Mouse (Mus musculus) midbrain, postnatal 0 days (tissue): Measurements from ENCODE around the gene Ptrh2. TPM values are rescaled to one million over a fixed set of nuclear protein-coding genes. Genes with fewer than 3 reads are reported as not detected.

ENCODE experiments used
- ATAC-seq: fragments of 200-750 bp; cut with Nextera tagmentation; 2 replicates; pipeline ENCODE4 v1.8.0; 2017; ENCODE audit warnings: moderate number of reproducible peaks, mild to moderate bottlenecking, moderate TSS enrichment, moderate library complexity; ENCODE audit not compliant: low FRiP score
- DNase-seq: peaks from one replicate; pipeline ENCODE4 v3.0.0-alpha.2; 2015; ENCODE audit warnings: low spot score
- H3K27ac ChIP-seq: fragments of 300-500 bp; sonication (generic); 2 replicates; pipeline ENCODE4 v1.5.1; 2014; ENCODE audit warnings: low read depth, mild to moderate bottlenecking, low read length, mixed read lengths
- H3K27me3 ChIP-seq: fragments of 300-500 bp; sonication (generic); 2 replicates; pipeline ENCODE4 v1.6.1; 2014; ENCODE audit warnings: low read length, control low read depth, mixed read lengths; ENCODE audit not compliant: insufficient read depth
- H3K36me3 ChIP-seq: fragments of 300-500 bp; sonication (generic); 2 replicates; pipeline ENCODE4 v1.6.1; 2014; ENCODE audit warnings: low read length, control low read depth, mixed read lengths; ENCODE audit not compliant: insufficient read depth
- H3K4me1 ChIP-seq: fragments of 300-500 bp; sonication (generic); 2 replicates; pipeline ENCODE4 v1.6.1; 2014; ENCODE audit warnings: mild to moderate bottlenecking, control low read depth, antibody characterized with exemption, low read length, mixed read lengths; ENCODE audit not compliant: insufficient read depth
- H3K4me2 ChIP-seq: fragments of 300-500 bp; sonication (generic); 2 replicates; pipeline ENCODE4 v1.6.1; 2014; ENCODE audit warnings: low read depth, mild to moderate bottlenecking, low read length, mixed read lengths; ENCODE audit not compliant: poor library complexity, severe bottlenecking
- H3K4me3 ChIP-seq: fragments of 300-500 bp; sonication (generic); 2 replicates; pipeline ENCODE4 v1.5.1; 2014; ENCODE audit warnings: low read depth, mild to moderate bottlenecking, low read length, moderate library complexity
- H3K9ac ChIP-seq: fragments of 300-500 bp; sonication (generic); replicated peaks from 2 replicates; pipeline ENCODE4 v1.6.1; 2014; ENCODE audit warnings: mild to moderate bottlenecking, low read length, moderate library complexity, mixed read lengths; ENCODE audit not compliant: poor library complexity, severe bottlenecking
- H3K9me3 ChIP-seq: fragments of 300-500 bp; sonication (generic); 2 replicates; pipeline ENCODE4 v1.6.1; 2016; ENCODE audit warnings: low read length, control low read depth
- CTCF ChIP-seq: IDR thresholded peaks from 2 replicates; pipeline ENCODE4 v1.5.1; 2016; ENCODE audit warnings: antibody characterized with exemption, mild to moderate bottlenecking
- WGBS: fragments of 180-500 bp; shearing (Covaris S2); extraction: QIAGEN DNeasy Blood & Tissue Kit; methylation state at CpG from one replicate; pipeline ENCODE4 v1.1.7; 2014; 5-methylcytosine and 5-hydroxymethylcytosine counted together
- polyA plus RNA-seq: library from polyadenylated mRNA; unstranded; fragments of >200 nt; fragmentation: Nextera tagmentation; extraction: Ambion mirVana; gene quantifications from 2 replicates; pipeline ENCODE4 v1.2.1, GENCODE M21; 2015
- total RNA-seq: library from RNA; depleted of rRNA; stranded (reverse); fragments of >200 nt; gene quantifications from 2 replicates; pipeline ENCODE4 v1.2.3, GENCODE M21; 2014

The Ptrh2 gene
- total and polyA plus RNA-seq, 2 experiments from 2014 or later, result 14.8 to 22.5 TPM

DNA sequence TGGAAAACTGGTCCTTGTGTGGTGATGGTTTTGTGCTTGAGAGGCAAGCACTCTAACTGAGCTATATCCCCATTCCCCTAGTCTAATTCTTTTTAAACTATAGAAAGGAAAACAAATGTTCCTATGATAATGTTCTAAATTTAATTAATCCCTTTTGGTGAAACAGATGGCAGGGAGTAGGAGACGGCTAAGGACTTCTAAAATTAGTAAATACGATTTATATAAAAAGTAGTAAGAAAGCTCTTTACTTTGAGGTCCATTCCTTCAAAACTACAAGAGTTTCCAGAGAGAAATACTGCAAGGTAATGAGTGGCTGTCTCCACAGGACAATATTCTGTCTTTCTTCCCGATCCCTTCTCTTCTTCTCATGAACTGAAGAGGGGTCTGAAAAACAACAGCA, 19.4 kb upstream of the Ptrh2 start:
- no peak overlapping the region for H3K9ac ChIP-seq
- no peaks in the 10 kb centered on the region for H3K27me3 ChIP-seq
- no peak for ATAC-seq
- no peak overlapping the region for H3K4me2 ChIP-seq
- H3K27ac ChIP-seq, result no peak overlapping the region
- no peak for DNase-seq
- peaks cover 10% of the 10 kb centered on the region for H3K36me3 ChIP-seq
- H3K4me1 ChIP-seq, result no peaks in the 10 kb centered on the region
- no peaks in the 10 kb centered on the region for H3K9me3 ChIP-seq
- WGBS, result 93% methylated on average over 3 of the region's 3 CpGs
- no peak for TF ChIP-seq CTCF
- H3K4me3 ChIP-seq, result no peak overlapping the region

- no peak overlapping the region for H3K9ac ChIP-seq
- peaks cover 7% of the 10 kb centered on the region for H3K36me3 ChIP-seq
- H3K4me3 ChIP-seq, result no peak overlapping the region
- H3K27me3 ChIP-seq, result no peaks in the 10 kb centered on the region
- WGBS, result 97% methylated on average over 2 of the region's 2 CpGs
- no peaks in the 10 kb centered on the region for H3K4me1 ChIP-seq
- H3K27ac ChIP-seq, result no peak overlapping the region
- DNase-seq (no peak), ATAC-seq (no peak)
- no peak overlapping the region for H3K4me2 ChIP-seq
- TF ChIP-seq CTCF, result no peak
- no peaks in the 10 kb centered on the region for H3K9me3 ChIP-seq
Measured at GRCm38 (mm10) chr11:86667553-86667952, 16.2 kb upstream of the Ptrh2 start.

DNA sequence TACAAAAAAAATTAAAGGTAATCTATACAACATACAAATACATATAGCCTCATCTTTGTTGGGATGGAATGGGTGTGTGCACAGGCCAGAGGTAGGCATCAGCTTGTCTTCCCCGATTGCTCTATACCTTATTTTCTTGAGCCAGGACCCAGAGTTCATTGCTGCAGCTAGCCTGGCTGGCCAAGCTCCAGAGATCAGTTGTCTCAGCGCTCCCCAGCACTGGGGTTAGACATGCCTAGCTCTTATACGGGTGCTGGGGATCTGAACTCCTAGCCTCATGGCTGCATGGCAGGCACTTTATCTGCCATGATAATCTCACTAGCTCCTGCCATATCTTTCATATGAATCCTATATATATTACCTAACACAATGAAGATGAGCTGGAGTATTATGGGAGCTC, 15.6 kb upstream of the Ptrh2 start:
- no peaks in the 10 kb centered on the region for H3K27me3 ChIP-seq
- H3K9ac ChIP-seq, result no peak overlapping the region
- H3K4me1 ChIP-seq, result no peaks in the 10 kb centered on the region
- no peaks in the 10 kb centered on the region for H3K9me3 ChIP-seq
- H3K36me3 ChIP-seq, result peaks cover 5% of the 10 kb centered on the region
- TF ChIP-seq CTCF, result no peak
- no peak overlapping the region for H3K4me3 ChIP-seq
- DNase-seq (no peak), ATAC-seq (no peak)
- WGBS, result 89% methylated on average over 3 of the region's 3 CpGs
- no peak overlapping the region for H3K27ac ChIP-seq
- H3K4me2 ChIP-seq, result no peak overlapping the region

- WGBS, result 64% methylated on average over 3 of the region's 3 CpGs
- H3K9me3 ChIP-seq, result no peaks in the 10 kb centered on the region
Measured at GRCm38 (mm10) chr11:86671041-86671675, 12.6 kb upstream of the Ptrh2 start.

GRCm38 (mm10) chr11:86672772-86673171, 11.0 kb upstream of the Ptrh2 start:
- no peak overlapping the region for H3K4me3 ChIP-seq
- no peak overlapping the region for H3K27ac ChIP-seq
- H3K4me1 ChIP-seq, result no peaks in the 10 kb centered on the region
- ATAC-seq, result no peak
- 82% methylated on average over 3 of the region's 3 CpGs for WGBS
- no peak for DNase-seq
- no peaks in the 10 kb centered on the region for H3K36me3 ChIP-seq
- no peak overlapping the region for H3K9ac ChIP-seq
- no peaks in the 10 kb centered on the region for H3K27me3 ChIP-seq
- no peaks in the 10 kb centered on the region for H3K9me3 ChIP-seq
- no peak overlapping the region for H3K4me2 ChIP-seq
- TF ChIP-seq CTCF, result no peak

More at GRCm38 (mm10) chr11:86671041-86671675, 12.6 kb upstream of the Ptrh2 start:
- Histone ChIP-seq H3K4me1 (no peaks in the 10 kb centered on the region), H3K4me2 (no peak overlapping the region), H3K4me3 (no peak overlapping the region), H3K27me3 (no peaks in the 10 kb centered on the region), H3K36me3 (no peaks in the 10 kb centered on the region), H3K9ac (no peak overlapping the region), H3K27ac (no peak overlapping the region)
- no peak for TF ChIP-seq CTCF
- no peak for ATAC-seq
- DNase-seq, result no peak

DNA sequence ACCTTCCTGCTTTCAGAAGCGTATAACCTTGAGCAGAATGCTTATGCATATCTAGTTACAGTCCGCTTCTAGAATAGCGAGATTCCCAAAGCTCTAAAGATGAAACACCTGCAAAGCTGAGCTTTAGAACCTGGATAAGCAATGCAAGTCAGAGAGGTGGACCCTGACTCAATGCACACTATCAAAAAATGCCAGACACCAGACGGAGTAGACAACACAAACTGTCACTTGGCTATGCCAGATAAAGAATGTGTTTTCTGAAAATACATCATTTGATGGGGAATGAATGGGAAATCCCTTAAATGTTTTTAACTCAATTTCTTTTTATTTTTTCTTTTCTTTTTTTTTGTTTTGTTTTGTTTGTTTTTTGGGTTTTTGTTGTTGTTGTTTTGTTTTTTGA, 8.3 kb upstream of the Ptrh2 start:
- Histone ChIP-seq H3K4me3 (no peak overlapping the region), H3K9me3 (no peaks in the 10 kb centered on the region), H3K36me3 (no peaks in the 10 kb centered on the region), H3K4me1 (no peaks in the 10 kb centered on the region), H3K27me3 (no peaks in the 10 kb centered on the region), H3K9ac (no peak overlapping the region), H3K27ac (no peak overlapping the region), H3K4me2 (no peak overlapping the region)
- TF ChIP-seq CTCF, result no peak
- ATAC-seq, result no peak
- no peak for DNase-seq
- 92% methylated on average over 4 of the region's 4 CpGs for WGBS
